Mouse (Mus musculus) midbrain, embryonic 11.5 days (tissue): ENCODE measurements at regions not wholly inside any gene's neighbourhood (a gene's known extent, or its start where the extent isn't known, plus 50 kb on each side); places are given as distances from the start of the nearest gene placed in this dataset.

Experiments
- ATAC-seq: fragments of 200-750 bp; cut with Nextera tagmentation; 2 replicates; pipeline ENCODE4 v1.8.0; 2017; ENCODE audit warnings: moderate TSS enrichment, moderate library complexity; ENCODE audit not compliant: low FRiP score
- DNase-seq: peaks from one replicate; pipeline ENCODE4 v3.0.0; 2015; ENCODE audit warnings: low spot score; ENCODE audit errors: missing footprints
- H3K27ac ChIP-seq: fragments of 300-500 bp; sonication (generic); 2 replicates; pipeline ENCODE4 v1.5.1; 2014; ENCODE audit warnings: low read depth, low read length
- H3K27me3 ChIP-seq: fragments of 300-500 bp; sonication (generic); 2 replicates; pipeline ENCODE4 v1.6.1; 2014; ENCODE audit warnings: mild to moderate bottlenecking, low read length, moderate library complexity, mixed read lengths; ENCODE audit not compliant: control insufficient read depth, insufficient read depth
- H3K36me3 ChIP-seq: fragments of 300-500 bp; sonication (generic); 2 replicates; pipeline ENCODE4 v1.6.1; 2014; ENCODE audit warnings: mild to moderate bottlenecking, low read length, moderate library complexity, mixed read lengths; ENCODE audit not compliant: control insufficient read depth, insufficient read depth
- H3K4me1 ChIP-seq: fragments of 300-500 bp; sonication (generic); 2 replicates; pipeline ENCODE4 v1.6.1; 2014; ENCODE audit warnings: low read length; ENCODE audit not compliant: control insufficient read depth, insufficient read depth
- H3K4me2 ChIP-seq: fragments of 300-500 bp; sonication (generic); 2 replicates; pipeline ENCODE4 v1.6.1; 2014; ENCODE audit warnings: mild to moderate bottlenecking, moderate library complexity
- H3K4me3 ChIP-seq: fragments of 300-500 bp; sonication (generic); 2 replicates; pipeline ENCODE4 v1.5.1; 2014; ENCODE audit warnings: low read depth, low read length
- H3K9ac ChIP-seq: fragments of 300-500 bp; sonication (generic); 2 replicates; pipeline ENCODE4 v1.6.1; 2014; ENCODE audit warnings: low read length
- H3K9me3 ChIP-seq: fragments of 300-500 bp; sonication (generic); 2 replicates; pipeline ENCODE4 v1.6.1; 2016; ENCODE audit warnings: low read length; ENCODE audit not compliant: control insufficient read depth
- WGBS: fragments of 180-500 bp; shearing (Covaris S2); extraction: QIAGEN DNeasy Blood & Tissue Kit; methylation state at CpG from one replicate; pipeline ENCODE4 v1.1.7; 2014; 5-methylcytosine and 5-hydroxymethylcytosine counted together

DNA sequence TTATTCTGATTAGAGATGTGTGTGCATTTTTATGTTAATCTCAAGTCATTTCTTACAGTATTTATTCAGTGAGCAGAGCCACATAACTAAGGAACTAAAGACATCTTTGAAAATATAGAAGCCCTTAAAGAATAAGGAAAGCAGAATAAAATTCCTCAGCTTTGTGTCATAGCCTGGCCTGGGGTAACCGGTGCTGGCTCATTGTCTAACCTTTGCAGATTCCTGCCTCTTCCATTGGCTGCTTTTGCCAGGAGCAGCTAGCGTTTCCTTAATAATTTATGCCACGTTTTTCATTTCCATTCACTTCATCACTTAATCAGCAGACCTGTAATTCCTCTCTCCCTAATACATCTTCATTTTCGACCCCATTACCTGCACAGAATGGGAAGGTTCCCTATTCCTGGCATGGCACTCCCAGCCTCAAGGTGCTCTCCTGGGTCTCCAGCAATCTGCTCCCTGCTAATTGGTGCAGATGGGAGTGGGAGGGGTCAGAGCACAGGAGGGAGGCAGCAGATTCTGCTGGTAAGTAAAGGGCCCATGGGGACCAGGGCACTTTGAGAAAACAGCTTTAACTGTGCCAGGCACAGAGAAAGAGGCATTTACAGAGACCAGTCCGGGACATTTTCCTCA lies 413.1 kb downstream of the Stim2 start:
- ATAC-seq (peak; percentile 57; the same call in 1 of the 2 replicates), DNase-seq (no peak)
- WGBS, result 68% methylated on average over 5 of the region's 5 CpGs
- H3K4me2 ChIP-seq, result no peak overlapping the region
- H3K27me3 ChIP-seq, result no peaks in the 10 kb centered on the region
- H3K27ac ChIP-seq, result no peak overlapping the region
- no peak overlapping the region for H3K4me3 ChIP-seq
- no peaks in the 10 kb centered on the region for H3K9me3 ChIP-seq
- no peaks in the 10 kb centered on the region for H3K36me3 ChIP-seq
- H3K4me1 ChIP-seq, result no peaks in the 10 kb centered on the region
- no peak overlapping the region for H3K9ac ChIP-seq

DNA sequence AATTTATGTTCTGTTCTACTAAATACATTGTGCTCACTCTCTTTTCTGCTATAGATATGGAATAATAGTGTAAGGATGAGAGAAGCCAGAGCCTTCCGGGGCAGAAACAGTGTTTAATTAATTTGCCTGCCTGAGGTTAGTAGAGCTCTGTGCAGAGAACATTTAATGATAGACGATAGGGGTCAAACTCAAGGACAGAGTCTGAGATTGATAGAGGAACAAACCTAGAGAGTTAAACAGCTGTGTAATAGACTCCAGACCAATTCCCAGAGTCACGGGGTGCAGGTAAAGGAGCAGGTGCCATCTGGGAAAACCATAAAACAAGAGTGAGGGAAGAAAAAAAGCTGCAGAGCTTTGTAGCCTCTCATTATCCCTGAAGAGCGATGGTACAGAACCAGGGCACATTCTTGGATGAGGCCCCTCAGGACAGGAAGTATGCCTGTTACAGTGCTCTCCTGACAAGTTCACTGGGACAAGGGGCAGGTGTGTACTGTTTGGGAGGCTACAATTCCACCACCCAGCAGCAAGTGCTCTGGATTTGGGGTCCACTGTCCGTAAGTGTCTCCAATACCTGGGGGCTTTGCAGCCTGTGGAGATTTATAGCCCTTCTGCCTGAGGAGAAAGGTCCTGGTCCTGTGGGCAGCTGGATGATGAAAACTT lies 421.6 kb downstream of the Stim2 start:
- Histone ChIP-seq H3K4me3 (no peak overlapping the region), H3K4me2 (no peak overlapping the region), H3K9ac (no peak overlapping the region), H3K27ac (no peak overlapping the region), H3K27me3 (no peaks in the 10 kb centered on the region), H3K4me1 (no peaks in the 10 kb centered on the region), H3K36me3 (no peaks in the 10 kb centered on the region), H3K9me3 (no peaks in the 10 kb centered on the region)
- 80% methylated on average over 5 of the region's 5 CpGs for WGBS
- DNase-seq (no peak), ATAC-seq (no peak)

GRCm38 (mm10) chr5:54439286-54439685 lies 441.0 kb downstream of the Stim2 start:
- Histone ChIP-seq H3K4me1 (no peaks in the 10 kb centered on the region), H3K27me3 (no peaks in the 10 kb centered on the region), H3K36me3 (no peaks in the 10 kb centered on the region), H3K4me2 (no peak overlapping the region), H3K27ac (no peak overlapping the region), H3K9ac (no peak overlapping the region), H3K9me3 (no peaks in the 10 kb centered on the region), H3K4me3 (no peak overlapping the region)
- WGBS, result 91% methylated on average over 1 of the region's 1 CpGs
- DNase-seq (no peak), ATAC-seq (no peak)

DNA sequence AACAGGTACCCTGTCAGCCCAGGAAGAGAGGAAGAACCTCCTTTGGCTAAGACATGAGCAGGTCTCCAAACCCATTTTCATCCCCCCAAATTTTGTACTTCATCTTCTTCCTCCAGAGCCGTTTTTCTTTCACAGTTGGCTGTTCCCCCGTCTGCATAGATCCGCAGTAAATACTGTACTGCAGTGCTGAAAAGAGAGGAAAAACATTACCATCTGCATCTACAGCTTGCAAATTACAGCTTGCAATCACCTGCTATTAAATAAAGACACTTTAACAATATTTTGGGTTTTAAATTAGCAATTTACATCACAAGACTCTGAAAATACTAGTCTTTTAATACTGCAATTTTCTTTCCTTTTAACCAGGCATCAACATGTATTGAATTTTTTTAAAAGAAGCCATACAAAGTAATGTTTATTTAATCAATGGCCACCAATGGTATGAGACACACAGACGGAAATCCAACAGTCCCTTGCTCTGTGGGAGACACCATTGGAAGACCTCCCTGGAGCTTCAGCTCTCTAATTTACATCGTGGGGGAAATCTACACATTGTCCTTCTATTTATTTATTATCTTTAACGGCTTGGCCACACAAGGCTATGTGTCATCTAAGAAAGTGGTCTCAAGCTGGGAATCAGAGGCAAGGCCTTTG lies 442.6 kb downstream of the Stim2 start:
- H3K27me3 ChIP-seq, result no peaks in the 10 kb centered on the region
- H3K4me2 ChIP-seq, result no peak overlapping the region
- 54% methylated on average over 6 of the region's 6 CpGs for WGBS
- no peak for DNase-seq
- ATAC-seq, result no peak
- H3K27ac ChIP-seq, result no peak overlapping the region
- H3K4me3 ChIP-seq, result no peak overlapping the region
- no peak overlapping the region for H3K9ac ChIP-seq
- no peaks in the 10 kb centered on the region for H3K4me1 ChIP-seq
- no peaks in the 10 kb centered on the region for H3K9me3 ChIP-seq
- H3K36me3 ChIP-seq, result no peaks in the 10 kb centered on the region

- Histone ChIP-seq H3K27ac (no peak overlapping the region), H3K36me3 (no peaks in the 10 kb centered on the region), H3K9me3 (no peaks in the 10 kb centered on the region), H3K4me3 (no peak overlapping the region), H3K4me1 (no peaks in the 10 kb centered on the region), H3K4me2 (no peak overlapping the region), H3K27me3 (no peaks in the 10 kb centered on the region), H3K9ac (no peak overlapping the region)
- ATAC-seq, result no peak
- DNase-seq, result no peak
- 58% methylated on average over 4 of the region's 4 CpGs for WGBS
Measured at GRCm38 (mm10) chr5:54441598-54441997, 443.3 kb downstream of the Stim2 start.

GRCm38 (mm10) chr5:54483916-54484315 lies 485.6 kb downstream of the Stim2 start:
- Histone ChIP-seq H3K9ac (no peak overlapping the region), H3K4me2 (no peak overlapping the region), H3K27ac (no peak overlapping the region), H3K9me3 (no peaks in the 10 kb centered on the region), H3K36me3 (no peaks in the 10 kb centered on the region), H3K4me1 (no peaks in the 10 kb centered on the region), H3K27me3 (no peaks in the 10 kb centered on the region), H3K4me3 (no peak overlapping the region)
- 92% methylated on average over 1 of the region's 1 CpGs for WGBS
- DNase-seq (no peak), ATAC-seq (no peak)
